8 mouse cellular contexts compared by ENCODE assay signal in genomic region chr6:30674714-30675280, GRCm38 (mm10). TPM values are rescaled to one million over a fixed set of nuclear protein-coding genes. Genes with fewer than 3 reads are reported as not detected.
A peak's percentile ranks its signal among the peaks of the same experiment; 100 is the strongest.
DNase-seq lines count a peak whose midpoint lies in the region; ATAC-seq and TF ChIP-seq lines count a peak whose summit lies in the region.

No protein-coding gene starts in this region.

- H3K4me3 ChIP-seq in cortical plate, adult 2 months (ENCODE audit: insufficient read depth, low read length) = no peak overlapping the region

- peak; percentile 86 for DNase-seq in heart, adult 11 months
- no peak for DNase-seq in heart, postnatal 4 days
- peak; percentile 42 to 54 for DNase-seq in heart, postnatal 10 days
- DNase-seq in mesoderm, embryonic 11.5 days (ENCODE audit: low read depth, low spot score) = peak; percentile 37
- DNase-seq in right cerebral cortex, postnatal 36 days (ENCODE audit: low spot score in 2 of 2) = no peak
- no peak for DNase-seq in cerebellum, postnatal 10 days

- H3K4me1 ChIP-seq in cortical plate, adult 2 months (ENCODE audit: control insufficient read depth, insufficient read depth, low read length) = peaks cover 7% of the 10 kb centered on the region

- no peak for TF ChIP-seq CTCF in cortical plate, adult 2 months (IDR thresholded peaks at IDR 0.05; ENCODE audit: extremely low read depth, insufficient read depth, low read length)

- ATAC-seq in inflammation-experienced regulatory T-cells, adult 6 months = no peak

- intact Hi-C loops in heart, postnatal 10 days (cut with DNase I) = loop anchor here (5.0 kb wide), 1 partner anchor 212 kb away; no protein-coding TSS in a partner anchor

- TF ChIP-seq POLR2A in cortical plate, adult 2 months (IDR thresholded peaks at IDR 0.05; ENCODE audit: extremely low read depth, insufficient read depth, low read length) = 0 out of 2 replicates have a peak, but pooled peaks have one; percentile 13

- no peak overlapping the region for H3K27ac ChIP-seq in cortical plate, adult 2 months (ENCODE audit: insufficient read depth, low read length)

RNA-seq across cellular contexts. Expression of gene Cep41, which starts 18.8 kb away (rescaled TPM):
- total RNA-seq in heart, postnatal 4 days (2021) = 1 to 10 TPM; 4.2 to 8.0 TPM
- polyA plus RNA-seq in cortical plate, adult 2 months (2012; rRNA removed) = 5.7 and 5.8 TPM in 2 replicates
- total RNA-seq in heart, postnatal 10 days (2021) = 1 to 10 TPM; 2.3 to 4.1 TPM
- polyA plus RNA-seq in inflammation-experienced regulatory T-cells, adult 6 months (2017; shearing (Covaris generic)) = 10 to 100 TPM in 2 of 3 experiments, 1 to 10 TPM in 1; 7.9 to 12.0 (median 11.4) TPM

RNA-seq across cellular contexts. Expression of gene Cpa1, which starts 35.8 kb away (rescaled TPM):
- 1 to 10 TPM; 3.4 to 3.7 TPM for total RNA-seq in heart, postnatal 4 days (2021)
- not detected in 2 replicates for polyA plus RNA-seq in cortical plate, adult 2 months (2012; rRNA removed)
- total RNA-seq in heart, postnatal 10 days (2021) = 1 to 10 TPM; 3.2 to 3.4 TPM
- polyA plus RNA-seq in inflammation-experienced regulatory T-cells, adult 6 months (2017; shearing (Covaris generic)) = not detected

RNA-seq across cellular contexts. Expression of gene Mest, which starts 48.5 kb away (rescaled TPM):
- total RNA-seq in heart, postnatal 4 days (2021) = 100 to 1,000 TPM; 504 to 641 TPM
- polyA plus RNA-seq in cortical plate, adult 2 months (2012; rRNA removed) = 41.8 and 47.8 TPM in 2 replicates
- total RNA-seq in heart, postnatal 10 days (2021) = 100 to 1,000 TPM; 192 to 215 TPM
- polyA plus RNA-seq in inflammation-experienced regulatory T-cells, adult 6 months (2017; shearing (Covaris generic)) = 1 to 10 TPM in 2 of 3 experiments, under 1 TPM in 1; 0.82 to 1.7 (median 1.5) TPM

Comparison
In these comparisons a context has a peak if more than half of its experiments do, and no peak if none do; other contexts are left out.
1. DNase-seq: peak in heart, adult 11 months (single experiment), heart, postnatal 10 days (2 of 2) and mesoderm, embryonic 11.5 days (single experiment); none in heart, postnatal 4 days (single experiment), right cerebral cortex, postnatal 36 days (0 of 2) and cerebellum, postnatal 10 days (0 of 2).